Mouse (Mus musculus) erythroblast, embryonic 14.5 days (primary cell): ENCODE results near the gene Fam241a.

Experiments used
- GATA1 ChIP-seq: IDR thresholded peaks from 2 replicates; pipeline ENCODE4 v1.6.1; 2012; ENCODE audit warnings: low read length, inconsistent platforms, mixed read lengths
- TAL1 ChIP-seq: IDR thresholded peaks from 3 replicates; pipeline ENCODE4 v1.6.1; 2012; ENCODE audit warnings: low read length, inconsistent platforms, mixed read lengths

DNA sequence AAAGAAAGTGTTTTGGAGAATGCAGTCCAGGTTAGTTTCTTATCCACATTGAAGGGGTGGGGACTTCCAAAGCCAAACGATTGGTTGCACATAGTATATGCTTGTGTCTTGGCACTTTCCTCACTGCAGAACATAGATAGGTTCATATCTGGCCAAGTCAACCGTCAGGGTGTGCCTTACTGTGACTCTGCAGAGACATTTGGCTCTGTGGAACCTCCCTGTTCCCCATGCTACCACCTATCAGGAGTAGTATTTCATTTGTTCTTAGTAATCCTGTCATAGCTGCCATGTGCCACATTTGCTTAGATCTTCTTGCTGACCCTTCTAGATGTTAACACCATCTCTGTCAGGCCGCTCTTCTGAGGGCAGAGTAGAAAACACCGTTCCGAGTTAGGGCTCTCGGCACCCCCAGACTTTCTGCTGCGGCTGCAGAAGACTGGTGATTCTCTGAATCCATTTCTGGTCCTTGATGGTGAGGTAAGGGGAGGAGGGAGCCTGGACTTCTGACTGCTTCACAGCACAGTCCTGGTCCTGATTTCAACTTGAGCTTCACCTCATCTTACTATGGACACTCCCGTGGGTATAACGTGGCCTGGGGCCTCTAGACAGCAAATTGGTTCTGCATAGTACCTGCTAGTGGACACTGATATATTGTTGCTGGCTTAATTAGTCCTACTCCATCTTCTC lies 34.3 kb upstream of the Fam241a start:
- TF ChIP-seq GATA1 (peak; percentile 97), TAL1 (peak; percentile 97)
